Mouse (Mus musculus) lung, embryonic 14.5 days (tissue): ENCODE measurements around the gene Wbp2nl. TPM values are rescaled to one million over a fixed set of nuclear protein-coding genes. Genes with fewer than 3 reads are reported as not detected.

Experiments used
- ATAC-seq: fragments of 200-750 bp; cut with Nextera tagmentation; 2 replicates; pipeline ENCODE4 v1.8.0; 2017; ENCODE audit warnings: mild to moderate bottlenecking, moderate TSS enrichment, moderate library complexity; ENCODE audit not compliant: insufficient read depth
- DNase-seq: peaks from one replicate; pipeline ENCODE4 v3.0.0-alpha.2; 2015
- H3K27ac ChIP-seq: fragments of 300-500 bp; sonication (generic); 2 replicates; pipeline ENCODE4 v1.5.1; 2014; ENCODE audit warnings: low read depth, mild to moderate bottlenecking, moderate library complexity
- H3K27me3 ChIP-seq: fragments of 300-500 bp; sonication (generic); 2 replicates; pipeline ENCODE4 v1.6.1; 2014; ENCODE audit warnings: low read length, control low read depth; ENCODE audit not compliant: insufficient read depth
- H3K36me3 ChIP-seq: fragments of 300-500 bp; sonication (generic); 2 replicates; pipeline ENCODE4 v1.6.1; 2014; ENCODE audit warnings: control low read depth; ENCODE audit not compliant: insufficient read depth
- H3K4me1 ChIP-seq: fragments of 300-500 bp; sonication (generic); 2 replicates; pipeline ENCODE4 v1.6.1; 2014; ENCODE audit warnings: antibody characterized with exemption, control low read depth; ENCODE audit not compliant: insufficient read depth
- H3K4me2 ChIP-seq: fragments of 300-500 bp; sonication (generic); 2 replicates; pipeline ENCODE4 v1.6.1; 2014; ENCODE audit warnings: mild to moderate bottlenecking
- H3K4me3 ChIP-seq: fragments of 300-500 bp; sonication (generic); 2 replicates; pipeline ENCODE4 v1.5.1; 2014; ENCODE audit warnings: low read depth, low read length
- H3K9ac ChIP-seq: fragments of 300-500 bp; sonication (generic); 2 replicates; pipeline ENCODE4 v1.6.1; 2014
- H3K9me3 ChIP-seq: fragments of 300-500 bp; sonication (generic); 2 replicates; pipeline ENCODE4 v1.6.1; 2016; ENCODE audit warnings: low read depth, low read length, control low read depth
- CTCF ChIP-seq: IDR thresholded peaks from 2 replicates; pipeline ENCODE4 v1.5.1; 2016; ENCODE audit warnings: antibody characterized with exemption, low read depth
- WGBS: fragments of 180-500 bp; shearing (Covaris S2); extraction: QIAGEN DNeasy Blood & Tissue Kit; methylation state at CpG from one replicate; pipeline ENCODE4 v1.1.7; 2014; 5-methylcytosine and 5-hydroxymethylcytosine counted together
- polyA plus RNA-seq: library from polyadenylated mRNA; unstranded; fragments of >200 nt; fragmentation: Nextera tagmentation; extraction: Ambion mirVana; gene quantifications from 2 replicates; pipeline ENCODE4 v1.2.1, GENCODE M21; 2014

Wbp2nl gene
- polyA plus RNA-seq, 1 experiment from 2014 or later, result 0.42 TPM

DNA sequence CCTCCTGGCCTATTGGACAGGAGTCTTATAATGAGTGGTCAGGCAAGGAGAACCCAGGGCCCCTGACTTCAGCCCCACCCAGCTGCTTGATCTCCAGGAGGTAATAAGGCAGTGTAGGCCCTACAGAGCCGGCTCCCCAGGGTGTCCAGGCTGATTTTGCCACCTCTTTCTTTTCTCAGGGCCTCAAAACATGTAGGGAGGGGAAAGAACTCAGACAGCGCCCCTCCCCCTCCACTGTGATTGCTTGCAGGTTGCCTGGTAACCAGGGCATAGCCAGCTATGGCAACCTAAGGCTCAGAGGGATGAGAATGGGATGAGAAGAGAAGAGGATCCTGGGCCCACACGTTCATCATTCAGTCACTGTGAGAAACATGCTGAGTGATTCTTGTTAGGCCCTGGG, 30.6 kb upstream of the Wbp2nl start:
- no peak overlapping the region for H3K27ac ChIP-seq
- no peak overlapping the region for H3K4me2 ChIP-seq
- DNase-seq (no peak), ATAC-seq (no peak)
- H3K9me3 ChIP-seq, result no peaks in the 10 kb centered on the region
- H3K36me3 ChIP-seq, result no peaks in the 10 kb centered on the region
- TF ChIP-seq CTCF, result no peak
- H3K4me3 ChIP-seq, result no peak overlapping the region
- no peaks in the 10 kb centered on the region for H3K4me1 ChIP-seq
- WGBS, result 17% methylated on average over 3 of the region's 3 CpGs
- H3K9ac ChIP-seq, result no peak overlapping the region
- no peaks in the 10 kb centered on the region for H3K27me3 ChIP-seq

- H3K27ac ChIP-seq, result no peak overlapping the region
- H3K9me3 ChIP-seq, result no peaks in the 10 kb centered on the region
- H3K36me3 ChIP-seq, result no peaks in the 10 kb centered on the region
- no peak for ATAC-seq
- H3K4me2 ChIP-seq, result no peak overlapping the region
- H3K9ac ChIP-seq, result no peak overlapping the region
- DNase-seq, result no peak
- no peak overlapping the region for H3K4me3 ChIP-seq
- 85% methylated on average over 9 of the region's 9 CpGs for WGBS
- H3K4me1 ChIP-seq, result no peaks in the 10 kb centered on the region
- TF ChIP-seq CTCF, result no peak
- H3K27me3 ChIP-seq, result peaks cover 4% of the 10 kb centered on the region; the same call in 1 of the 2 replicates
Observed at GRCm38 (mm10) chr15:82268783-82269182, 30.0 kb upstream of the Wbp2nl start.

GRCm38 (mm10) chr15:82271201-82271600, 27.6 kb upstream of the Wbp2nl start:
- Histone ChIP-seq H3K9ac (no peak overlapping the region), H3K4me2 (no peak overlapping the region), H3K9me3 (no peaks in the 10 kb centered on the region), H3K4me3 (no peak overlapping the region), H3K36me3 (no peaks in the 10 kb centered on the region), H3K27ac (no peak overlapping the region), H3K4me1 (0 out of 2 replicates have a peak, but pooled peaks cover 6% of the 10 kb centered on the region), H3K27me3 (peaks cover 23% of the 10 kb centered on the region)
- no peak for ATAC-seq
- WGBS, result 1% methylated on average over 5 of the region's 5 CpGs
- peak; percentile 92 for TF ChIP-seq CTCF
- peak; percentile 86 for DNase-seq

GRCm38 (mm10) chr15:82272295-82272694, 26.5 kb upstream of the Wbp2nl start:
- Histone ChIP-seq H3K27me3 (peaks cover 26% of the 10 kb centered on the region), H3K36me3 (no peaks in the 10 kb centered on the region), H3K4me1 (0 out of 2 replicates have a peak, but pooled peaks cover 6% of the 10 kb centered on the region), H3K27ac (no peak overlapping the region), H3K4me3 (no peak overlapping the region), H3K4me2 (no peak overlapping the region), H3K9me3 (no peaks in the 10 kb centered on the region), H3K9ac (no peak overlapping the region)
- TF ChIP-seq CTCF, result no peak
- ATAC-seq (no peak), DNase-seq (no peak)
- WGBS, result 81% methylated on average over 6 of the region's 6 CpGs

DNA sequence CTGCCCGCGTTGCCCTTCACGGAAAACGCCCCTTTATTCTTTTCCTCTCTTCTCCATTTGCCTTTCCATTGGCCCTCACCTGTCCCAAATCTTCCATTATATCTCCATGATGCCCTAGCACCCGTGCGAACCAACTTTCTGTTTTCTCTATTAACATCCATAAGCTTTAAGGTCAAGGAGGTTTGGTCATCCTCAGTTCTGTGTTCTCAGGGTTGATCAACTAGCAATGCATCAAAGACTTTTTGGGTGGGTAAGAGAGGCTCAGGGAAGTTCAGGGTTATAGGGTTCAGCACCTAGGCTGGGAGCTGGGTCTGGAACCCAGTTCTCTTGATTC, 24.2 kb upstream of the Wbp2nl start, which contains the start of gene Sept3:
Gene Sept3, plus strand, starts transcription at position 301 of the 334 bp plus-strand sequence.
- WGBS, result 29% methylated on average over 6 of the region's 6 CpGs

GRCm38 (mm10) chr15:82274927-82275901, 23.5 kb upstream of the Wbp2nl start:
- Histone ChIP-seq H3K4me2 (peak overlapping the region; percentile 97), H3K27me3 (peaks cover 26% of the 10 kb centered on the region), H3K9me3 (no peaks in the 10 kb centered on the region), H3K27ac (no peak overlapping the region), H3K4me1 (0 out of 2 replicates have a peak, but pooled peaks cover 6% of the 10 kb centered on the region), H3K36me3 (no peaks in the 10 kb centered on the region), H3K9ac (peak overlapping the region; percentile 55), H3K4me3 (peak overlapping the region; percentile 58)
- peak; percentile 52 for DNase-seq
- no peak for TF ChIP-seq CTCF
- under 1% methylated on average over 78 of the region's 86 CpGs for WGBS
- peak; percentile 72 for ATAC-seq

More for the DNA sequence above, 24.2 kb upstream of the Wbp2nl start, which contains the start of gene Sept3:
- peak within 1 kb of the TSS; percentile 58 for H3K4me3 ChIP-seq
- peak within 1 kb of the TSS; percentile 97 for H3K4me2 ChIP-seq
- ATAC-seq (no peak), DNase-seq (no peak)
- no peaks in the 10 kb centered on the region for H3K9me3 ChIP-seq
- H3K27me3 ChIP-seq, result peaks cover 26% of the 10 kb centered on the region
- H3K9ac ChIP-seq, result peak within 1 kb of the TSS; percentile 55
- TF ChIP-seq CTCF, result no peak
- H3K4me1 ChIP-seq, result 0 out of 2 replicates have a peak, but pooled peaks cover 6% of the 10 kb centered on the region
- no peaks in the 10 kb centered on the region for H3K36me3 ChIP-seq
- no peak within 1 kb of the TSS for H3K27ac ChIP-seq

GRCm38 (mm10) chr15:82277591-82277990, 21.2 kb upstream of the Wbp2nl start:
- Histone ChIP-seq H3K9me3 (no peaks in the 10 kb centered on the region), H3K27ac (no peak overlapping the region), H3K4me2 (no peak overlapping the region), H3K36me3 (no peaks in the 10 kb centered on the region), H3K4me3 (no peak overlapping the region), H3K4me1 (0 out of 2 replicates have a peak, but pooled peaks cover 6% of the 10 kb centered on the region), H3K27me3 (peaks cover 26% of the 10 kb centered on the region), H3K9ac (no peak overlapping the region)
- WGBS, result 69% methylated on average over 5 of the region's 5 CpGs
- no peak for ATAC-seq
- TF ChIP-seq CTCF, result no peak
- no peak for DNase-seq
